Mouse (Mus musculus): ENCODE results near the gene Cox5a. TPM values are rescaled to one million over a fixed set of nuclear protein-coding genes. Genes with fewer than 3 reads are reported as not detected.

Cox5a gene
- polyA plus RNA-seq, 1 experiment, result 397 TPM

DNA sequence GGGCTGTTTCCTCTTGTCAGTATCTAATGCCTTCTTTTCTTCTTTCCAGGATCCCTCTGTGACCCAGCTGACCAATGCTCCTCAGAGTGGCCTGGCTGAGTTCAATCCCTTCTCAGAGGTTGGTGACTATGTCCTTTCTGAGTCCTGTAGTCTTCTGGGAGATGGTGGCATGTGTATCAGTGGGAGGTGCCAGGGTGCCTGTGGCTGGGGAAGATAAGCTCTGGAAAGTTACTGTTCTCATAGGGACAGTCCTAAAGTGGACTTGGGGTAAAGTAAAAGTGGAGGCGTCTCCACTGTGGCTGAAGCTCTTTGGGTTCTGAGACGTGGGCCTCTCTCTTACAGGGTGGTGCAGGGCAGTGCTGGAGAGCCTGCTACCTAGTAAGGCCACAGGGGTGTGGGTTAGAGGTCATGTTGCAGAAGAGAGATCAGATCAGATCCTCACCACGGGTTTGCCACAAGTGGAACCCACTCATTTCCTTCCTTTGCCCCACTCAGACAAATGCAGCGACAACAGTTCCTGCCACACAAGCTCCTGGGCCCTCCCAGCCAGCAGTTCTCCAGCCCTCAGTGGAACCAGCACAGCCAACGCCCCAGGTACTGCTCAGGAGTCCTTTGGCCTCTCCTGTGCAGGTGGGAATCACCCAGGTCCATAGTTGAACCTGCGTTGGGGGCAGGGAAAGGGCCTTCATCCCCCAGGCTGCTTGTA is 56.2 kb downstream of the Cox5a start:
- no peaks in the 10 kb centered on the region for H3K27me3 ChIP-seq (ENCODE audit: control insufficient read depth, insufficient read depth, low read length)
- H3K27ac ChIP-seq (ENCODE audit: control insufficient read depth, insufficient read depth, low read length), result no peak overlapping the region
- 24% methylated on average over 6 of the region's 6 CpGs for WGBS
- peaks cover 36% of the 10 kb centered on the region for H3K36me3 ChIP-seq (ENCODE audit: control insufficient read depth, insufficient read depth, low read length)
- no peak overlapping the region for H3K4me3 ChIP-seq (ENCODE audit: control insufficient read depth, insufficient read depth, low read length)
- peaks cover 9% of the 10 kb centered on the region for H3K4me1 ChIP-seq (replicated peaks; ENCODE audit: control insufficient read depth, insufficient read depth, low read length)
- no peak for DNase-seq
- TF ChIP-seq POLR2A (IDR thresholded peaks at IDR 0.05; ENCODE audit: control insufficient read depth, extremely low read depth, insufficient read depth, low read length, poor library complexity) (no peak), CTCF (IDR thresholded peaks at IDR 0.05; ENCODE audit: borderline replicate concordance, control insufficient read depth, extremely low read depth, insufficient read depth, low read length, poor library complexity) (no peak)

Other genes starting within 250 kb of the Cox5a start
- gene Ppcdc, start 81.2 kb upstream of the Cox5a start, polyA plus RNA-seq (2012; rRNA removed), result 73.8 and 82.9 TPM in 2 replicates
- 9.3 and 12.1 TPM in 2 replicates for gene Scamp5, start 53.2 kb upstream of the Cox5a start, polyA plus RNA-seq (2012; rRNA removed)
- gene Rpp25, start 17.2 kb upstream of the Cox5a start, polyA plus RNA-seq (2012; rRNA removed), result 0.26 and 0.75 TPM in 2 replicates
- 9.8 and 10.4 TPM in 2 replicates for gene Fam219b, start 16.3 kb downstream of the Cox5a start, polyA plus RNA-seq (2012; rRNA removed)
- gene Mpi, start 31.5 kb downstream of the Cox5a start, polyA plus RNA-seq (2012; rRNA removed), result 39.1 and 54.3 TPM in 2 replicates
- 117 and 134 TPM in 2 replicates for gene Scamp2, start 39.7 kb downstream of the Cox5a start, polyA plus RNA-seq (2012; rRNA removed)
- gene Ulk3, start 68.2 kb downstream of the Cox5a start, polyA plus RNA-seq (2012; rRNA removed), result 65.7 and 71.9 TPM in 2 replicates
- gene Cplx3, start 85.0 kb downstream of the Cox5a start, polyA plus RNA-seq (2012; rRNA removed), result 0.04 and 0.34 TPM in 2 replicates
- 0.20 and 0.26 TPM in 2 replicates for gene Lman1l, start 99.5 kb downstream of the Cox5a start, polyA plus RNA-seq (2012; rRNA removed)
- 245 and 301 TPM in 2 replicates for gene Csk, start 132.4 kb downstream of the Cox5a start, polyA plus RNA-seq (2012; rRNA removed)
- 1.1 and 2.5 TPM in 2 replicates for gene Cyp1a2, start 162.4 kb downstream of the Cox5a start, polyA plus RNA-seq (2012; rRNA removed)
- 0.15 and 0.24 TPM in 2 replicates for gene Cyp1a1, start 166.7 kb downstream of the Cox5a start, polyA plus RNA-seq (2012; rRNA removed)
- 31.4 and 31.7 TPM in 2 replicates for gene Edc3, start 187.3 kb downstream of the Cox5a start, polyA plus RNA-seq (2012; rRNA removed)
- 597 and 762 TPM in 2 replicates for gene Clk3, start 244.6 kb downstream of the Cox5a start, polyA plus RNA-seq (2012; rRNA removed)